Mouse (Mus musculus) stomach, postnatal 0 days (tissue): ENCODE data around the gene Celf5.

Experiments used
- CTCF ChIP-seq: IDR thresholded peaks from 2 replicates; pipeline ENCODE4 v1.5.1; 2016; ENCODE audit warnings: antibody characterized with exemption, low read depth, mild to moderate bottlenecking, moderate library complexity
- EP300 ChIP-seq: optimal IDR thresholded peaks from 2 replicates; pipeline ENCODE3; 2016; ENCODE audit warnings: antibody characterized with exemption

- TF ChIP-seq CTCF (no peak), EP300 (no peak)
Observed at GRCm38 (mm10) chr10:81456983-81457563, 25.4 kb downstream of the Celf5 start.
